Mouse (Mus musculus): ENCODE data around the gene Ifi44. TPM values are rescaled to one million over a fixed set of nuclear protein-coding genes. Genes with fewer than 3 reads are reported as not detected.

Gene Ifi44
- total RNA-seq (2014; rRNA removed) (1.2 and 2.9 TPM in 2 replicates), polyA plus RNA-seq (2015; fragmentation: Nextera tagmentation; extraction: Ambion mirVana) (0.52 and 0.79 TPM in 2 replicates)

GRCm38 (mm10) chr3:151749737-151750136, at the start of gene Ifi44:
Gene Ifi44 (minus strand): TSS chr3:151749960.
- H3K4me3 ChIP-seq (ENCODE audit: low read depth, low read length), result no peak within 1 kb of the TSS
- H3K4me1 ChIP-seq (ENCODE audit: insufficient read depth), result no peaks in the 10 kb centered on the region
- no peaks in the 10 kb centered on the region for H3K9me3 ChIP-seq (ENCODE audit: low read length)
- no peak for TF ChIP-seq CTCF (IDR thresholded peaks at IDR 0.05; ENCODE audit: low read depth)
- no peaks in the 10 kb centered on the region for H3K27me3 ChIP-seq (ENCODE audit: insufficient read depth, low read length)
- H3K4me2 ChIP-seq (ENCODE audit: low read depth), result no peak within 1 kb of the TSS
- WGBS, result 52% methylated on average over 7 of the region's 7 CpGs
- no peak within 1 kb of the TSS for H3K27ac ChIP-seq (ENCODE audit: low read depth, low read length)
- DNase-seq (no peak), ATAC-seq (no peak)
- H3K36me3 ChIP-seq (ENCODE audit: insufficient read depth), result no peaks in the 10 kb centered on the region
- no peak within 1 kb of the TSS for H3K9ac ChIP-seq

- no peak for TF ChIP-seq CTCF (IDR thresholded peaks at IDR 0.05; ENCODE audit: low read depth)
- Histone ChIP-seq H3K4me1 (ENCODE audit: insufficient read depth) (0 out of 2 replicates have a peak, but pooled peaks cover 3% of the 10 kb centered on the region), H3K27ac (ENCODE audit: low read depth, low read length) (no peak overlapping the region), H3K4me2 (ENCODE audit: low read depth) (no peak overlapping the region), H3K9ac (no peak overlapping the region), H3K36me3 (ENCODE audit: insufficient read depth) (no peaks in the 10 kb centered on the region), H3K27me3 (ENCODE audit: insufficient read depth, low read length) (no peaks in the 10 kb centered on the region), H3K4me3 (ENCODE audit: low read depth, low read length) (no peak overlapping the region), H3K9me3 (ENCODE audit: low read length) (no peaks in the 10 kb centered on the region)
- 59% methylated on average over 8 of the region's 8 CpGs for WGBS
- DNase-seq, result peak; percentile 27
- ATAC-seq, result peak; percentile 85
Observed at GRCm38 (mm10) chr3:151788622-151789021, 38.9 kb upstream of the Ifi44 start.

- Histone ChIP-seq H3K27ac (ENCODE audit: low read depth, low read length) (no peak overlapping the region), H3K9me3 (ENCODE audit: low read length) (no peaks in the 10 kb centered on the region), H3K27me3 (ENCODE audit: insufficient read depth, low read length) (no peaks in the 10 kb centered on the region), H3K4me3 (ENCODE audit: low read depth, low read length) (no peak overlapping the region), H3K4me1 (ENCODE audit: insufficient read depth) (no peaks in the 10 kb centered on the region), H3K4me2 (ENCODE audit: low read depth) (no peak overlapping the region), H3K9ac (no peak overlapping the region), H3K36me3 (ENCODE audit: insufficient read depth) (no peaks in the 10 kb centered on the region)
- peak; percentile 75 for TF ChIP-seq CTCF (IDR thresholded peaks at IDR 0.05; ENCODE audit: low read depth)
- no peak for ATAC-seq
- peak; percentile 46 for DNase-seq
- WGBS, result 76% methylated on average over 4 of the region's 4 CpGs
Observed at GRCm38 (mm10) chr3:151775089-151775488, 25.3 kb upstream of the Ifi44 start.

- Histone ChIP-seq H3K9ac (no peak overlapping the region), H3K4me1 (ENCODE audit: insufficient read depth) (no peaks in the 10 kb centered on the region), H3K4me3 (ENCODE audit: low read depth, low read length) (no peak overlapping the region), H3K27me3 (ENCODE audit: insufficient read depth, low read length) (no peaks in the 10 kb centered on the region), H3K27ac (ENCODE audit: low read depth, low read length) (no peak overlapping the region), H3K36me3 (ENCODE audit: insufficient read depth) (no peaks in the 10 kb centered on the region), H3K4me2 (ENCODE audit: low read depth) (no peak overlapping the region), H3K9me3 (ENCODE audit: low read length) (no peaks in the 10 kb centered on the region)
- ATAC-seq (no peak), DNase-seq (no peak)
- WGBS, result 69% methylated on average over 3 of the region's 3 CpGs
- peak; percentile 56 for TF ChIP-seq CTCF (IDR thresholded peaks at IDR 0.05; ENCODE audit: low read depth)
Observed at GRCm38 (mm10) chr3:151771074-151771473, 21.3 kb upstream of the Ifi44 start.

- H3K27ac ChIP-seq (ENCODE audit: low read depth, low read length), result no peak overlapping the region
- no peaks in the 10 kb centered on the region for H3K9me3 ChIP-seq (ENCODE audit: low read length)
- H3K4me3 ChIP-seq (ENCODE audit: low read depth, low read length), result no peak overlapping the region
- H3K27me3 ChIP-seq (ENCODE audit: insufficient read depth, low read length), result no peaks in the 10 kb centered on the region
- ATAC-seq (no peak), DNase-seq (no peak)
- no peak overlapping the region for H3K4me2 ChIP-seq (ENCODE audit: low read depth)
- 90% methylated on average over 1 of the region's 1 CpGs for whole genome bisulfite sequencing
- no peaks in the 10 kb centered on the region for H3K4me1 ChIP-seq (ENCODE audit: insufficient read depth)
- no peak overlapping the region for H3K9ac ChIP-seq
- H3K36me3 ChIP-seq (ENCODE audit: insufficient read depth), result no peaks in the 10 kb centered on the region
- no peak for TF ChIP-seq CTCF (IDR thresholded peaks at IDR 0.05; ENCODE audit: low read depth)
Observed at GRCm38 (mm10) chr3:151748514-151748913, 1.2 kb downstream of the Ifi44 start.

- H3K27me3 ChIP-seq (ENCODE audit: insufficient read depth, low read length), result no peaks in the 10 kb centered on the region
- 92% methylated on average over 8 of the region's 8 CpGs for WGBS
- H3K36me3 ChIP-seq (ENCODE audit: insufficient read depth), result no peaks in the 10 kb centered on the region
- H3K4me2 ChIP-seq (ENCODE audit: low read depth), result no peak overlapping the region
- no peaks in the 10 kb centered on the region for H3K4me1 ChIP-seq (ENCODE audit: insufficient read depth)
- H3K27ac ChIP-seq (ENCODE audit: low read depth, low read length), result no peak overlapping the region
- no peak for TF ChIP-seq CTCF (IDR thresholded peaks at IDR 0.05; ENCODE audit: low read depth)
- no peaks in the 10 kb centered on the region for H3K9me3 ChIP-seq (ENCODE audit: low read length)
- DNase-seq (no peak), ATAC-seq (no peak)
- no peak overlapping the region for H3K9ac ChIP-seq
- H3K4me3 ChIP-seq (ENCODE audit: low read depth, low read length), result no peak overlapping the region
Observed at GRCm38 (mm10) chr3:151746058-151746457, 3.7 kb downstream of the Ifi44 start.

- 67% methylated on average over 1 of the region's 1 CpGs for WGBS
- no peak for ATAC-seq
- H3K4me3 ChIP-seq (ENCODE audit: low read depth, low read length), result no peak overlapping the region
- no peaks in the 10 kb centered on the region for H3K27me3 ChIP-seq (ENCODE audit: insufficient read depth, low read length)
- TF ChIP-seq CTCF (IDR thresholded peaks at IDR 0.05; ENCODE audit: low read depth), result no peak
- H3K9ac ChIP-seq, result no peak overlapping the region
- H3K9me3 ChIP-seq (ENCODE audit: low read length), result no peaks in the 10 kb centered on the region
- H3K4me1 ChIP-seq (ENCODE audit: insufficient read depth), result no peaks in the 10 kb centered on the region
- no peak for DNase-seq
- no peaks in the 10 kb centered on the region for H3K36me3 ChIP-seq (ENCODE audit: insufficient read depth)
- no peak overlapping the region for H3K4me2 ChIP-seq (ENCODE audit: low read depth)
- no peak overlapping the region for H3K27ac ChIP-seq (ENCODE audit: low read depth, low read length)
Observed at GRCm38 (mm10) chr3:151742223-151742622, 7.5 kb downstream of the Ifi44 start.

Data from forebrain, postnatal 0 days (tissue).